Mouse (Mus musculus) neural tube, embryonic 14.5 days (tissue): ENCODE measurements at regions not wholly inside any gene's neighbourhood (a gene's known extent, or its start where the extent isn't known, plus 50 kb on each side); places are given as distances from the start of the nearest gene placed in this dataset.
A peak's percentile ranks its signal among the peaks of the same experiment; 100 is the strongest.

Experiments used
- ATAC-seq: fragments of 200-750 bp; cut with Nextera tagmentation; 2 replicates; pipeline ENCODE4 v1.8.0; 2017; ENCODE audit warnings: low read depth, mild to moderate bottlenecking, moderate TSS enrichment, moderate library complexity
- H3K27ac ChIP-seq: fragments of 300-500 bp; sonication (generic); 2 replicates; pipeline ENCODE4 v1.5.1; 2014; ENCODE audit warnings: low read depth, mild to moderate bottlenecking, control low read depth, low read length, moderate library complexity, mixed read lengths
- H3K27me3 ChIP-seq: fragments of 300-500 bp; sonication (generic); 2 replicates; pipeline ENCODE4 v1.6.1; 2014; ENCODE audit warnings: low read length; ENCODE audit not compliant: control insufficient read depth, insufficient read depth
- H3K36me3 ChIP-seq: fragments of 300-500 bp; sonication (generic); 2 replicates; pipeline ENCODE4 v1.6.1; 2014; ENCODE audit warnings: low read length, mixed read lengths; ENCODE audit not compliant: control insufficient read depth, insufficient read depth
- H3K4me1 ChIP-seq: fragments of 300-500 bp; sonication (generic); 2 replicates; pipeline ENCODE4 v1.6.1; 2014; ENCODE audit warnings: low read length; ENCODE audit not compliant: control insufficient read depth, insufficient read depth
- H3K4me2 ChIP-seq: fragments of 300-500 bp; sonication (generic); 2 replicates; pipeline ENCODE4 v1.6.1; 2014; ENCODE audit warnings: mild to moderate bottlenecking, low read depth, low read length, control low read depth
- H3K4me3 ChIP-seq: fragments of 300-500 bp; sonication (generic); 2 replicates; pipeline ENCODE4 v1.5.1; 2014; ENCODE audit warnings: low read depth, low read length, control low read depth, mixed read lengths
- H3K9ac ChIP-seq: fragments of 300-500 bp; sonication (generic); replicated peaks from 2 replicates; pipeline ENCODE4 v1.6.1; 2014; ENCODE audit warnings: low read depth, mild to moderate bottlenecking, control low read depth, low read length, mixed read lengths
- H3K9me3 ChIP-seq: fragments of 300-500 bp; sonication (generic); 2 replicates; pipeline ENCODE4 v1.6.1; 2016; ENCODE audit warnings: low read length; ENCODE audit not compliant: control insufficient read depth
- WGBS: fragments of 180-500 bp; shearing (Covaris S2); extraction: QIAGEN DNeasy Blood & Tissue Kit; methylation state at CpG from one replicate; pipeline ENCODE4 v1.1.7; 2014; 5-methylcytosine and 5-hydroxymethylcytosine counted together

- 83% methylated on average over 6 of the region's 6 CpGs for WGBS
- ATAC-seq: no peak
- Histone ChIP-seq H3K9ac (no peak overlapping the region), H3K4me2 (no peak overlapping the region), H3K36me3 (no peaks in the 10 kb centered on the region), H3K27ac (no peak overlapping the region), H3K4me3 (no peak overlapping the region), H3K9me3 (no peaks in the 10 kb centered on the region), H3K4me1 (no peaks in the 10 kb centered on the region), H3K27me3 (no peaks in the 10 kb centered on the region)
Measured at GRCm38 (mm10) chr11:18681593-18681992, 337.2 kb downstream of the Meis1 start.

GRCm38 (mm10) chr11:18676876-18677275 is 341.9 kb downstream of the Meis1 start:
- Histone ChIP-seq H3K27me3 (no peaks in the 10 kb centered on the region), H3K4me3 (no peak overlapping the region), H3K4me1 (no peaks in the 10 kb centered on the region), H3K27ac (no peak overlapping the region), H3K36me3 (no peaks in the 10 kb centered on the region), H3K4me2 (no peak overlapping the region), H3K9ac (no peak overlapping the region), H3K9me3 (no peaks in the 10 kb centered on the region)
- WGBS: 92% methylated on average over 2 of the region's 2 CpGs
- no peak for ATAC-seq

DNA sequence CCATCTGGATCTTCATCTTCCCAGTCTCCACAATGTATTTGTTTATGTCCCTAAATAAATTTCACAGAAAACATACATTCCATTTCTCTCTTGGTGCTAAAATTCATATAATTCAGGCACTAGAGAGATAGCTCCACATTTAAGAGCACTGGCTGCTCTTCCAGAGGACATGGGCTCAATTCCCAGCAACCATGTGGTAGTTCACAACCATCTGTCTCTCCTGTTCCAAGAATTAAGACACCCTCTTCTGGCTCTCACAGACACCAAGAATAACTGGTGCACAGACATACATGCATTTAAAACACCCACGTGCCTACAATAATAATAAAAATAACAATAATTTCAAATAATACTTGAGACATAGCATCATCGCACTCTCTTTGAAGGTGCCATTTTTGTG is 347.8 kb downstream of the Meis1 start:
- no peak overlapping the region for H3K27ac ChIP-seq
- 95% methylated on average over 2 of the region's 2 CpGs for WGBS
- ATAC-seq: no peak

GRCm38 (mm10) chr11:18669322-18669721 is 349.5 kb downstream of the Meis1 start:
- Histone ChIP-seq H3K4me2 (no peak overlapping the region), H3K4me3 (no peak overlapping the region), H3K4me1 (no peaks in the 10 kb centered on the region), H3K27me3 (no peaks in the 10 kb centered on the region), H3K27ac (no peak overlapping the region), H3K9ac (no peak overlapping the region), H3K36me3 (no peaks in the 10 kb centered on the region), H3K9me3 (no peaks in the 10 kb centered on the region)
- WGBS: 46% methylated on average over 2 of the region's 2 CpGs
- ATAC-seq: no peak

More for the DNA sequence above, 347.8 kb downstream of the Meis1 start:
- Histone ChIP-seq H3K27me3 (no peaks in the 10 kb centered on the region), H3K9me3 (no peaks in the 10 kb centered on the region), H3K36me3 (no peaks in the 10 kb centered on the region), H3K4me2 (no peak overlapping the region), H3K4me1 (no peaks in the 10 kb centered on the region), H3K9ac (no peak overlapping the region), H3K4me3 (no peak overlapping the region)

DNA sequence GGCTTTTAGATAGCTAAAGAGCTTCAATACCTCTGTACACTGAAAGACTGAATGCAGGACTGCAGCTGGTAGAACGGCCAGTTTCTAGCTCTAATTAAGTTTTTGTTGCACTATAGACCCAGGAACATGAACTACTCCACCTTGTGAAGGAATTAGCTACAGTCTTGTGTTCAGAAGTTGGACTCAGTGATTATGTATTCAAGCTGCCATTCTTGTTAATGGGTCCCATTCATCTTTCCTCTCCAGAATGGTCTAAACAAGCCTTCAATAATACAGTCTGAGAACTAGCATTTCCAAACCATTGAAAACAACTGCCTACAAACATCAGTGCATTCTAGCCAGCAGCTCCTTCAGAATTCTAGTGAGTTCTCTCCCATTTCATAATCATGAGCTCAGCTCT is 362.4 kb downstream of the Meis1 start:
- ATAC-seq: no peak
- Histone ChIP-seq H3K4me2 (no peak overlapping the region), H3K4me1 (no peaks in the 10 kb centered on the region), H3K27ac (no peak overlapping the region), H3K9me3 (no peaks in the 10 kb centered on the region), H3K36me3 (no peaks in the 10 kb centered on the region), H3K4me3 (no peak overlapping the region), H3K27me3 (no peaks in the 10 kb centered on the region), H3K9ac (no peak overlapping the region)
- 47% methylated on average over 1 of the region's 1 CpGs for WGBS

DNA sequence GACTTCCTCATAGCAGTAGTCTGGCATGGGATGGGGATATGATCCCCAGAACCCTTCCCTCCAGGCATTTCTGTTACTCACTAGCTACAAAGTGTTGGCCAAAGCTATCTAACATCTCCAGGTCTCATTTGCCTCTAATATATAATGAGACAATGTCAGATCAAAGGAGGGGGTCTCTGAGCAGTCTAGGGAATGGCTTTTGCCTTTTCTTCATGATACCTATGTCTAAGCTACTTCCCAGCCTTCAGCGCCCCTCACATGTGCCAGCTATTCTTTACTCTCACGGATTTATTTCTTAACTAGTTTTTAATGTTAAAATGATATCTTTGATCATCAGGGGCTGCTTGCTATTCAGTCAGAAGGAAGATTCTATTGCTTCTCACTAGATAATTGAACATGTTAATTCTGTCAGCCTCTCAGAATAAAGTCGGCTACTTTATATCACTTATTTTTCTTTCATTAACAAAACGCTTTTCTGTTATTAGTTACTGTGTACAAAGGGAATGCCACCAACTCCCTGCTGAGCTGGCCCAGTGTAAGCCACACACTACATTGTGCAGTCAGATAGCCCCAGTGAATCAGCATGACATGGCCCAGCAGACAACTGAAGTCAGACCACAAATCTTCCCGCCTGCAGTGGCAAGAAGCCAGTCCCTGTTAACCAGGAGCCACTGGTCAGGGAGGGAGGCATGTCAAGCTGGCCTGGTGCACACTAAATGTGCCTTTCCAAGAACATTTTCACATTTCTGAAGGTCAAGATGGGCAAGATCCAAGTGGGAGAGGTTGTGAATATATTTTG is 386.6 kb downstream of the Meis1 start:
- Histone ChIP-seq H3K4me1 (no peaks in the 10 kb centered on the region), H3K27me3 (no peaks in the 10 kb centered on the region), H3K9ac (no peak overlapping the region), H3K27ac (no peak overlapping the region), H3K9me3 (no peaks in the 10 kb centered on the region), H3K4me2 (no peak overlapping the region), H3K4me3 (no peak overlapping the region), H3K36me3 (no peaks in the 10 kb centered on the region)
- whole genome bisulfite sequencing: 33% methylated on average over 5 of the region's 5 CpGs
- peak; percentile 69 for ATAC-seq

- Histone ChIP-seq H3K4me3 (no peak overlapping the region), H3K4me1 (no peaks in the 10 kb centered on the region), H3K27ac (no peak overlapping the region), H3K9me3 (no peaks in the 10 kb centered on the region), H3K27me3 (no peaks in the 10 kb centered on the region), H3K9ac (no peak overlapping the region), H3K36me3 (no peaks in the 10 kb centered on the region), H3K4me2 (no peak overlapping the region)
- ATAC-seq: no peak
- WGBS: 89% methylated on average over 7 of the region's 7 CpGs
Measured at GRCm38 (mm10) chr11:18631570-18631969, 387.2 kb downstream of the Meis1 start.

- WGBS: 23% methylated on average over 3 of the region's 3 CpGs
- H3K9me3 ChIP-seq: no peaks in the 10 kb centered on the region
- no peak for ATAC-seq
- no peaks in the 10 kb centered on the region for H3K36me3 ChIP-seq
- H3K9ac ChIP-seq: no peak overlapping the region
- no peaks in the 10 kb centered on the region for H3K27me3 ChIP-seq
- H3K4me1 ChIP-seq: no peaks in the 10 kb centered on the region
- H3K27ac ChIP-seq: no peak overlapping the region
- H3K4me3 ChIP-seq: no peak overlapping the region
- H3K4me2 ChIP-seq: no peak overlapping the region
Measured at GRCm38 (mm10) chr11:18621777-18622176, 397.0 kb downstream of the Meis1 start.

GRCm38 (mm10) chr11:18604836-18605235 is 413.9 kb downstream of the Meis1 start:
- H3K4me3 ChIP-seq: no peak overlapping the region
- no peaks in the 10 kb centered on the region for H3K27me3 ChIP-seq
- WGBS: 20% methylated on average over 6 of the region's 6 CpGs
- H3K9me3 ChIP-seq: no peaks in the 10 kb centered on the region
- no peak overlapping the region for H3K4me2 ChIP-seq
- H3K36me3 ChIP-seq: no peaks in the 10 kb centered on the region
- H3K27ac ChIP-seq: no peak overlapping the region
- no peak for ATAC-seq
- no peak overlapping the region for H3K9ac ChIP-seq
- no peaks in the 10 kb centered on the region for H3K4me1 ChIP-seq
